Mouse (Mus musculus): ENCODE measurements around the gene Cdkn1b.

DNA sequence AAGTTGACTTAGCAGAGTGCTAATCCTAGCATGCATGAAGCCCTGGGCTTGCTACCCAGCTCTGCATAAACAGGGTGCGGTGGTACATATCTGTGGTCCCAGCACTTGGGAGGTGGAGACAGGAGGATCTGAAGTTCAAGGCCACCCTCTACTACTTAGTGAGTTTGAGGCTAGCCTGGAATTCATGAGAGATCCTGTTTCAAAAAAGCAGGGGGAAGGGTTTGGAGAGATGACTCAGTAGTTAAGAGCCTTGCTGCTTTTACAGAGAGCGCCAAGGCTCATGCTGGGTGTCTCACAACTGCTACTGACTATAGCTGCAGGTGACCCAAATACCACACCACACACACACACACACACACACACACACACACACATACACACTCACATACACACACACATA lies 49.3 kb downstream of the Cdkn1b start:
- TF ChIP-seq CTCF (IDR thresholded peaks at IDR 0.05; ENCODE audit: borderline replicate concordance, insufficient read depth, low read depth, low read length) (no peak), POLR2A (IDR thresholded peaks at IDR 0.05; ENCODE audit: borderline replicate concordance, insufficient read depth, low read length) (no peak)
